Mouse (Mus musculus): ENCODE data around the gene Snrnp70.

- TF ChIP-seq CTCF (IDR thresholded peaks at IDR 0.05; ENCODE audit: low read depth) (no peak), EP300 (IDR thresholded peaks at IDR 0.05; ENCODE audit: low read depth) (no peak)
These were observed 20.1 kb upstream of the Snrnp70 start for GRCm38 (mm10) chr7:45415636-45416035.

Measured in liver, postnatal 0 days (tissue).